Mouse (Mus musculus) v-Abl transformed pro-B cells (cell line): ENCODE data around the gene Serpina1b.
"Not testable (repeated sequence)": the region's sequence is repeated elsewhere in the genome, so short reads cannot be mapped to it uniquely, and the experiment has no call there.

Experiments used
- in situ Hi-C, 2 experiments: fragments of 400-800 bp; cut with MboI; formaldehyde crosslinking; loops; one replicate each; pipeline ENCODE4 v1.15.1; 2025; ENCODE audit not compliant: unreplicated experiment in 2 of 2

Serpina1b gene

DNA sequence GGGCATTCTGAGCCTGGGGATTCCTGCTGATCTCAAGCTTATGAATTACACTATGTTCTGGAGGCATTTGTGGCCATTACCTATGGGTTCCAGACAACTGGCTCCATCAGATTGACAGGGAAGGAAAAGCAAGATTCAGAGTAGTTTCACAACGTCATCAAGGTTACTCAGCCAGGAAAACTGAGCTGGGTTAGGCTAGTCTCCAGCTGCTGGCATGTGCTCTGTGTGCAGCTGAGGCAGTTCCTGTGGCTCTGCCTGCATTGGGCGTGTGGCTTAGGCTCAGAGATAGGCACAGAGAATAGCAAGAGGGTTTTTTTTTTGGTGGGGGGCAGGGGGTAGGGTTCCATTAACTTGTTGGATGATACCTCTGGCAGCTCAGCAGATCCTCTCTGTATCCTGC is 124.6 kb downstream of the Serpina1b start:
- in situ Hi-C loops, result no loop called here

DNA sequence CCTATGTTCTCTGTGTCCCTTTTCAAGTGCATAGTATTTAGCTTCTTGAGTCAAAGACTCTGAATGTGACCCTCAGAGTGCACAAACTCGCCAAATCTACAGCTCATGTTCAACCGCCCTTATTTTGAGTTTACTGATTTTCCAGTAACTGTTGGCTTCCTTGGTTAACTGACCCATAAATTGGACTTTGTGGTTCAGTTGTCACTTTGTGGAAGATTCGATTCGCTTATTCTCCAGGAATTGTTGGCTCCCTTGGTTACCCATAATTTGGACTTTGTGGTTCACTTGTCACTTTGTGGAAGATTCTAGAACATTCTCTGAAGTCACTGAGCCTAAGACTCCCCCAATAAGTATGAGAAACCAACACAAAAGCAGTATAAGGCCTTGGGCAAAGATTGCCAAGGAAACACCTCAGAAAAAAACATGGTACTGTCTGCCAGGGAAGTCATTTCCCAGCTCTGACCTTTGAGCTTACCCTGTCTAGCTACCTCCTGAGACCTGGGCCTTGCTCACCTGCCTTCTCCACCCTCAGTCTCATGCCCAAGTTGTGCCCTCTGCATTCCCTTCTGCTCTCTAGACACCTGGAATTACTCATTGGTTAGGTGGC is 129.9 kb downstream of the Serpina1b start:
- in situ Hi-C loops, result no loop called here

DNA sequence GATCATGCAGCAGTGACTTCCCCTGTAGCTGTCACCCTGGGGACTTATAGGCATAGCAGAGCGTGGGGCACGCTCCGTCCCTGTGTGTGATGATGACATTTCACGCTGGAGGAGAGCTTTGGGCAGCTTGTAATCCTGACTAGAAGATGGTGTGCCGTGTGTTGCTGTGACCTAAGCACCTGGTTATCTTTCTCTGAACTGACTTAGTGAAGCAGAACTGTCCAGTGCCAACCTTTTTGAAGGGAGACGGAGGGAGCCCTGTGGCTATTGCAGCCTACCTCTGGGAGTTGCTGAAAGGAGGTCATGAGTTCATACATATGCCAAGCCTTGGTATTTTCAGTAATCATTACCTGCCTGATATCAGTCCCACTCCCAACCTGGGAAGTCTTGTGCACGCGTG is 134.7 kb downstream of the Serpina1b start, which contains the start of gene Serpina1f:
Serpina1f (minus strand) TSS at position 101 of the 400 bp plus-strand sequence.
- in situ Hi-C loops, result no loop called here

DNA sequence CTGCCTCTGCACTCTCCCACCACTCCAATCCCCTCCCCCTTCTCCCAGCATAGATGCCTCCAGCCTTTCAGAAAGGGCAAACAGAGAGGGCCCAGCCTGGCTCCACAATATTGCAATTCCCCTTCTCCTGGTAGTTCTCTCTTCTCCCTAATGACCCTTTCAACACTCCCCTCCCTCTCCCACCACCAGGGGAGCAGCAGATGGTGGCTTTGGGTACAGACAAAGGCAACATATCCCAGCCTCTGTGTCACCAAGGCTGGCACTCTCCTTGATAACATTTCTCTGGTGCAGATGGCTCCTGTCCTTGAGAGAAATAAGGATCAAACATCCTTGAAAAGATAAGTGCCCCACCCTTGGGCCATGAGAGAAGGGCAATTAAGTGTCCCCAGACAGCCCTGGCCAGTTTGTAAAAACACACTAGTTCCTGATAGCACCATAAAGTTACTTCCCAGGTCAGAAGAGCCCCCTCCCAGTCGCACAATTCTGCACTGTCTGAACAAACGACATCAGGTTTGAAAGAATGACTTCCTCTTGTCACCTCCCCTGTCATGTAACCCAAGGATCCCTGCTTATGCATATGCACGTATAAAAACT is 141.9 kb downstream of the Serpina1b start:
- in situ Hi-C loops, result no loop called here

DNA sequence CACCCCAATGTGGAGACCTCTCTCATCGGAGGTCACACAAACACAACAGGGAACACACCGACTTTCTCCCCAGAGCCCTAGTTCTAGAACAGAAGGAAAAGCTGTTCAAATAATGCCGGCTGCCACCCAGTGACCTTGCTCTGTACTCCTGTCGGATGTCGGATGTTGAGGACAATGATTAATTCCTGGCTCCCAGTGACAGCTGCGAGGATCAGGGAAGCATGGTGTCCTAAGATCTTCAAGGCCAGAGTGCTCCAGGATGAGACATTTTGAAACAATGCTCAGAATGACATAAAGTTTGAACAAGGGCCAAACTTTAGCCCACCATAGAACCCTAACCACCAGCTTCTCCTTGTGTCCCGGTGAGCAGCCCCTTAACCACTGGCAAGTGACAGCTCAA is 143.2 kb downstream of the Serpina1b start:
- in situ Hi-C loops, result no loop called here

DNA sequence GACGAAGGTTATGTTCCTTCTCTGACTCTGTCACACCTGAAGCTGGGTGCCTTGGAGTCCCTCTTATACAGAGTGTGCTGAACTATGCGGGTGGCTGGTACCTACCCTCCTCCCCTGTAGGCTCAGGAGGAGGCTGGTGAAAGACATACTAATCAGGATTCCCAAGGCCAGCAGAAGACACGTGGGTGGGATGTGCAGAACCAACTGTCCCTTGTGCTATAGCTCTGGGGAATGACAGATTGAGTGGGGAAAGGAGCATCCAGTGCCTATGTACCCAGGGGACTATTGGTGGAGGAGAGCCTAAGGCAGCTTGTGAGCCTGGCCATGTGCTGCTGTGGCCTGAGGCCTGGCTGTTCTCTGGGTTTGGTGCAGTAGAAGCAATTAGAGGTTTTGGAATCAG is 144.1 kb downstream of the Serpina1b start:
- in situ Hi-C loops, result no loop called here

DNA sequence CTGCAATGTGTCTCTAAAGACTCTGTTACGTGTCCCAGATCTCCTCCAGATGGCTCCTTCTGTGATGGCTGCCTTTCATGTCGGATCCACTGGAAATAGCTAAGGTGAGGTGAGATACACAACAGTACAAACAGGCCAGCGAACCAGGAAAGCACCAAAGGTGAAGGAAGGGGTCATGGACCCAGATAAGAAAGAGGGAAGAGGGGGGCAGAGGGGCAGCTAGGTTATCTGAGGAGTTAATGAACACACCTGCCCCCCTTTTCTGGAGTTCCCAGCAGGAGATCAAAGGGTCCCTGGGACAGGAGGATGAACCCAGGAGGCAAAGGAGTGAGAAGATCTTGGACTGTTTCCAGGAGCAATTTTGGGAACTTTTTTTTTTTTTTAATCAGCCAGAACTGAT is 144.8 kb downstream of the Serpina1b start:
- in situ Hi-C loops, result no loop called here

DNA sequence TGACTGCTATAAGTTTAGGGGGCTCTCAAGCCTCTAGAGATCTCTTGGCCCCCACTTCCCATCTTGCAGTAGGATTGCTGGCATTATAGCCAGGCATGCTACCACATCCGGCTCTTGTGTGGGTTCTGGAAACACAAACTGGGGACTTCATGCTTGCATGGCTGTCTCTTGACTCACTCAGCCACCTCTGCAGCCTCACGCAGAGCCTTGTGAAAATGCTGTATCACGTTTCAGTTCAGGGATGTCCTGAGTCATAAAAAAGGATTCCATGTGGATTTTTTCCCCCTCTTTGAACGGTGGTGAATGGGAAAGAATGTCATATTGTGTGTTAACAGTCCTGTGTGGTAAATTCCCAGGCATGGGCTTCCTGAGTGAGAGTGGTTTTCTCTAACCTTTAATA is 146.4 kb downstream of the Serpina1b start:
- in situ Hi-C loops, result no loop called here

DNA sequence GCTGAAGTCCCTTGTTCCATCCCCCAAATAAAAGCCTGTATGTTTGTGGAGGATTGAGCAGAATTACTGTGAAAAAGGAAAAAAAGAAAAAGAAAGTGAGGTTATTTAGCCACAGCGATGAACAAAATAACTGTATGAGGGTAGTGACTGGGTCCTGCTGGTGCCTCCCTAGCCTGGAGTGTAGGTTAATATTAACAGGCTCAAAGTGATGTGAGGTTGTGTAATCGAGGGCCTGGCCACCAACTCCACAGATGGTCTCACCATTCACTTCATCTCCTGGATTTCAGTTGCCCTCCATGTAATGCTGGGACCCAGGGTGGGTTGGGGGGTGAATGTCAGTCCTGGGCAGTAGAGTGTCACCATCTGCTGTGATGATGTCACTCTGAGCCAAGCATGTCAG is 148.4 kb downstream of the Serpina1b start:
- in situ Hi-C loops, result no loop called here

DNA sequence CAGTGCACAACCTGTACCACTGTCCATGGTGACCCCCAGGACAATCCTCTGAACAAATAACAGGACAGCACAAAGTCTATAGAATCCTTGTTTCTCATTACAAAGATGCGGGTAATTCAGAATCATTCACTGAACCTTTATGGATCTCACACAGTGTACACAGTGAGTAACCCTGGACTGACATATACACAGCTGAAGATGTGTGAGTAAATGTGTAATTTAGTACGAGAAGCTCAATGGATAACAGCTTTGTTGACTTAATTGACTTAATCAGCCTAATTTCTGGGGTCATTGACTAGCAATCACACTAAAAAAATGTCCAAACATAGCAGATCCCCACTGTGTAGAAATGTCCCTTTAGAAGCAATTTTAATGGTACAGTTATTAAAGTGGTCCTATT is 149.0 kb downstream of the Serpina1b start:
- in situ Hi-C loops, result no loop called here

DNA sequence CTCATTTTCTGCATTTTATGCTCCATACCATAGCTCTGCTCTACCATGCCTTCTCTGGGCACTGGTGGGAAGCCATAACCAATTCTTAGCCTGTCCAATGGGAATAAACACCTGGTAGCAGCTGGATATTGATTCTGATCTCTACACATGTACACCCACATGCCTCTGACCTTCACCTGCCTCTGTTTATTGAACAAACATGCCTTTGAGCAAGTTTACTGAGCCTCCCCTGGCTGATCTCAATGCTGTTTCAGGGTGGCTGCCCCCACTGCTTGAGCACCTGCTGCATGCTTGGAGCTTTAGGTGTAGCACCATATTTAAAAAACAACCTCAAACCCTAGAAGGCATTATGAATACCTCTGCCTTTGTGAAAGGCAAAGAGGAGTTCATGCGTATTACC is 150.3 kb downstream of the Serpina1b start:
- in situ Hi-C loops, result not testable (repeated sequence)
